Mouse (Mus musculus): ENCODE data around the gene Lgals7.

Lgals7 gene

DNA sequence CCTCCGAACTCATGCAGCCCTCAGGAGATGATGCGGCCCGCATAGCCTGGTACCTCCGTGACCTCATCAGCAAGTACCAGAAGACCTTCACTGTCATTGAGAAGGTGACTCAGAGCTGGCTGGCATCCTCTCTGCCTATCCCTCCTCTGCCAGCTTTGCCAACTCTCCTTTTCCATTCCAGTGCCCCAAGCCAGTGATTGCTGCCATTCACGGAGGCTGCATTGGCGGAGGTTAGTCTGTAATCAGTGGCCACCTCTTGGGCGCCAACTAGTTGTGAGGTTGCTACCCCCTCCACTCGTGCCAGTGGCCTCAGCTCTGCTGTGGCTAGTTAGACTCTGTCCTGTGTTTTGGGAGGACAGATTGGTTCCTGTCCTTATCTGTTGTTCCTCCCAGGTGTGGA, 33.8 kb upstream of the Lgals7 start:
- intact Hi-C loops (cut with DNase I), result loop anchor here (5.0 kb wide), 1 partner anchor 42 kb away; no protein-coding TSS in a partner anchor

DNA sequence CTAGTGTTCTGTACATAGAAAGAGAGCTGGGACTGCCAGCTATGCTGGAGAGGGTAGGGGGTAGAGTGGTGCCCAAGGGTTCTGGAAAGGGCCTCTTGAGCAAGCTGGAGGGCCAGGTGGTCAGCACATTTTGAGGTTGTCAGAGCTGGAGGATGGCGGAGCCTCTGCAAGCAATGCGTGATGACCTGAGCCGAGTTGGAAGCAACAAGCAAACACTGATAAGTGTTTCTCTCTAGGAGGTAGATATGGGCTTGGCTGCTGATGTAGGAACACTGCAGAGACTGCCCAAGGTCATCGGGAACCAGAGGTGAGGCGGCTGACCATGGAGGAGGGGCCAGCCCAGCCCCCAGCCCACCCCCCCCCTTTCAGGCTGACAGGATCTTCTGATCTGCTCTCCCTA, 32.7 kb upstream of the Lgals7 start:
- intact Hi-C loops (cut with DNase I), result loop anchor here (5.0 kb wide), 1 partner anchor 41 kb away; no protein-coding TSS in a partner anchor

DNA sequence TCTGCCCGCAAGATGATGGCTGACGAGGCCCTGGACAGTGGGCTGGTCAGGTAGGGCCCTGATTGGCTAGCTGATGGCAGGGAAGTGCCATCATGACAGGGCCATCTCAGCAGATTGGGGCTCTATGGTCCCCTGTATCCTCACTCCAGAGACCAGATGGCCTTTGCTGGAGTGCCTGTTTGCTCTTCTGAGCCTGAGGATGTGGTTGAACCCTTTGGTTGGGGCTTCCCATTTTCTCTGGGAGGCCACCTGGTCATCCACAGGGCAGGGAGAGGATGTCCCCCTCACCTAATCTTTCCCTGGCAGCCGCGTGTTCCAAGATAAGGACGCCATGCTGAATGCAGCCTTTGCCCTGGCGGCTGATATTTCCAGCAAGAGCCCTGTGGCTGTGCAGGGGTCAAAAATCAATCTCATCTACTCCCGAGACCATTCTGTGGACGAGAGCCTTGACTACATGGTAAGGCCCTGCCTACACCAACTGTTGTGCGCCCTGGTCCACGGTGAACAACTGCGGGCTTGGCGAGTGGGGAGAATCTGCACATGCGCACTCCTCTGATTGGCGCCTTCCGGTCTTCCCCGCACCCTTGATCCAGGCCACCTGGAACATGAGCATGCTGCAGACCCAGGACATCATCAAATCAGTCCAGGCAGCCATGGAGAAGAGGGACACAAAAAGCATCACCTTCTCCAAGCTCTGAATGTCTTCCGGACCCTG, 32.1 kb upstream of the Lgals7 start:
- intact Hi-C loops (cut with DNase I), result loop anchor here (5.0 kb wide), 1 partner anchor 41 kb away; no protein-coding TSS in a partner anchor

DNA sequence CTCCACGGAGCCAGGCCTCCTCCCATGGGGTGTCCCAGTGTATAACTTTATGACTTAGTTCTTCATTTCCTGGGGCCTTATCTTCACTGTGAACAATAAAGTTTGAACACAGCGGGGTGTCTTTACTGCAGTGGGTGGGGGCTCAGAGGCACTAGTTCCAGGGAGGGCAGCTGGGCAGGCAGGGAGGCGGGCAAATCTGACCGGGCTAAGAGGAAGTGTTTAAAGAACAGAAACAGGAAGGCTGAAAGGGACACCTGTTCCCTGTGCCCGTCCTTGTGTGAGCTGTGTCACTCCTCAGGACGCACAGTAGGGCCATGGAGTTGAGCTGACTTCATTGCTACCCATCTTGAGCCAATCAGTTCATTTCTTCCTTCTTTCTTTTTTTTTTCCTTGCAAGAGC, 31.5 kb upstream of the Lgals7 start:
- intact Hi-C loops (cut with DNase I), result loop anchor here (5.0 kb wide), 1 partner anchor 40 kb away; no protein-coding TSS in a partner anchor

DNA sequence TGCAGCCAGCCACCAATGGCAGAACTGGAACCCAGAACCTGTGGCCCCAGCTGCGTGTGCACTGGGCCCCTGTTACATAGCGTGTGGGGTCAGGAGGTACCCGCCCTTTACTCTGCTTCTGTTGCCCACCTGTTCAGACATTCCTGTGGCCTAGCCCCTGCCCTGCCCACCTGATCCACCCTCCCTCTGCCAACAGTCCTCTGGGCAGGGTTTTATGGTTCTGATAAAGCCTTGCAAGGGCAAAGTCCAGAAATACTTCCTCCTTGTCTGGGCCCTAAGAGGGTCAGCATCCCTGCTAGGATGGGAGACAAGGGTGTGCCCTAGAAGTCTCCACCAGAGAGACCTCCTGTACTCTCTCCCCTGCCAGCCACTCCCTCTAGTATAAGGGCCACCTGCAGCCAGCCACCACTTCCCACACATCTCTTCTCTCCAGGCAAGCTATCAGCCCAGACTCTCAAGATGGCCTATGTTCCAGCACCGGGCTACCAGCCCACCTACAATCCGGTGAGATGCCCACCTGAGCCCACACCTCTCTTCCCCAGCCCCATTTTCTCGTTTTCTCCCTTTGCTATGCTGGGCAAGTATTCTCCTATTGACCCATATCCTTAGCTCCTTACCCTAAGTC, 29.8 kb upstream of the Lgals7 start, which contains the start of gene Lgals4:
Lgals4 (plus strand) TSS at position 132 of the 625 bp plus-strand sequence.
- intact Hi-C loops (cut with DNase I), result loop anchor here (5.0 kb wide), 1 partner anchor 38 kb away; no protein-coding TSS in a partner anchor

DNA sequence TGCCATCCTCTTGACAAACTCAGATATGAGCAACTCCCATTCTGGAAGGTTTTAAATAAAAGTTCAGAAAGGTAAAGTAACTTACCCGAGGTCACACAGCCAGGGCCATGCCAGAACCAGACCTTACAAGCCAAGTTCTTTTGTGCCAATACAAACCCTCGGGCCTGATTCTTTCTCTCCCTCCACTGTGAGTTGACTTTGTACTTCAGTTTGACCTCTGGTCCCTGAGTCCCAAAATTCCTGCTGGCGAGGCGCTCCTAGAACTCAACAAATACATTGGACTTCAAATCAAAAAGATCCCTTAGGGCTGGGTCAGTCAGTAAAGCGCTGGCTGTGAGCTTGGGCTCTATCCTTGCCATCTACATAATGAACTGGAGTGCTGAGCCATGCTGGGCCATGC, 26.7 kb upstream of the Lgals7 start:
- intact Hi-C loops (cut with DNase I), result no loop called here

DNA sequence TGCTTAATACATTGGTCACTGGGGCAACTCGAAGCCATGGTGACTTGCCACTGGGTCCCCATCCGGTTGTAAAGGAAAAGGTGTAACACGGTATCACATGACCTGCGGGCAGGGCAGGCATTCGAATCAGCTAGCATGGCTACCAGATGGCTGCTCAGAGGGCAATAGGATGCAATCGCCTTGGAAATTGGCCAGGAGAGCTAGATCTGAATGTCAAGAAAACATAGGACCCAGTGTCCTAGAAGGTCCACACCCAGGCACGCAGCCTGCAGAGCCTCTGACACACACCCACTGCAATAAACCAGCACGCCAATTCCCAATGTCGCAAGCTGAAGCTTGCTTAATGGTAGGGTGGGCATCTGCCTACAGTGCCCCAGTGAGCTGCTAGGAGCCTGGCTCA, 25.3 kb upstream of the Lgals7 start:
- intact Hi-C loops (cut with DNase I), result no loop called here

DNA sequence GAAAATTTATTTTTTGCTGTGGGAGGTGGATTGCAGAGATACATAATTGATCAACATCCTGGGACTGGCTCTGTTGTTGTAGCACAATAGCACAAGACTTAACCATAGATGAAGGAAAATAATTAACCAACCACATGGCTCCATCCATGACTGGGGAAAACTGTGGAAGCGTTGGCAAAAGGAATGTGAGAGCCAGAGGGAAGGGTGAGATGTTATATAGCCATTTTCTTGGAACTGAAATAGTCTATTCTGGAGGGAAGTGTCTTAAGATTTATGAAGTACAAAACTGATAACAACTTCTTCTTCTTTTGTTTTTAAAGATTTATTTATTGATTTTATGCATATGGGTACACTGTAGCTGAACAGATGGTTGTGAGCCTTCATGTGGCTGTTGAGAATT, 16.4 kb upstream of the Lgals7 start:
- intact Hi-C loops (cut with DNase I), result no loop called here

DNA sequence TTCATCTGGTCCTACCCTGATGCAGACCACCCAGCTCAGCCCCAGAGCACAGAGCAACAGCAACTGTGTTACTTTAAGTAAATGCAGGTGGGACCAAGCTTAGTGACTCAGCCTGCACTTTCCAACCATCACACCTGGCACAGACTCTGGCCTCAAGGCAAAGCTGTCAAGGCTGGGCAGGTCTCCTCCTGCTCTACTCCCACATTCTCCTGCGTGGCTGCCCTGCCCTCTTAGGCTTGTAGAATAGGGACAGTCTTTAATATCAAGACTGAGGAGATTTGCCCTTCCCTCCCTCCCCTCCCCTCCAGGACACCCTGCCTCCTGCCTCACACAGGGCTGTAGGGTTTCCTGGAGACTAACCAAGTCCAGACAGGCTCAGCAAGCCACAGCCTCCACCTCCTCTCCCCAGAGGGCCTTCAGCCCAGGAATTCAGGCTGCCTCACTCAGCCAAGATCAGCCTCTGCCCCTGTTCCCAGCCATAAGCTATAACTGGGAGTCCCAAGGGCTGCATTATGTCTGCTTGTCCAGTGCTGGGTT, 13.9 kb upstream of the Lgals7 start:
- intact Hi-C loops (cut with DNase I), result no loop called here

DNA sequence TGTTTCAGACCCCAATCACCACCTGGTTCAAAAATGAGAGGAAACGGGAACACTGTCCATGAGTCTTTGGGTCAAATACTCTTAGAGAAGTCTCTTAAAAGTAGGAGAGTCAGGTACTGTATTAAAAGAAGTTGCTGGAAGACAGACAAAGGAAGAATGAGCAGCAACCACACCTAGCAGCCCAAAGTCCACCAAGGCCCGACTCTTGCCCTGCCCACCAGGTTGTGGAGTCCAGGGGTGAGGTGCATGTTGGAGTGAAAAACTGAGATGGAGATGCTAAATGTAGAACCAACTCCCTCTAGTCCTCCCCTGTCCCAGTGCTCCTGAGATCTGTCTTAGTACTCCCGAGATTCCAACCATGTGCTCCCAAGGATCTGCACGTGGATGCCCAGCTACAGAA, 13.0 kb upstream of the Lgals7 start:
- intact Hi-C loops (cut with DNase I), result no loop called here

DNA sequence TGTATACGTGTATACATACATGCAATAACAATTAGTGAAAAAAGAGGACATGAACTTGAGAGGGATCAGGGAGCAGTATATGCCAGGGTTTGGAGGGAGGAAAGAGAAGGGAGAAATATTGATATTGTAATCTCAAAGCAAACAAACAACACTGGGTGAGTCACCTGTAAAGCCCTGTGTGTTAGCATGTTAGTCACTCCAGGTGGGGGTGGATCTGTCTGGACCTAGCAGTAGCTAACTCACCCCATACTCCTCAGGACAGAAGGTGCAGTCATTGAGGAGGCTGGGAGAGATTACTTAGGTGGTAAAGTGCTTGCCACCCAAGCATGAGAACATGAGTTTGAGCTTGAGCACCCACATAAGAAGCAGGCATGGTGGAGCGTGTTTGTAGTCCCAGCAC, 3.7 kb upstream of the Lgals7 start:
- intact Hi-C loops (cut with DNase I), result no loop called here

DNA sequence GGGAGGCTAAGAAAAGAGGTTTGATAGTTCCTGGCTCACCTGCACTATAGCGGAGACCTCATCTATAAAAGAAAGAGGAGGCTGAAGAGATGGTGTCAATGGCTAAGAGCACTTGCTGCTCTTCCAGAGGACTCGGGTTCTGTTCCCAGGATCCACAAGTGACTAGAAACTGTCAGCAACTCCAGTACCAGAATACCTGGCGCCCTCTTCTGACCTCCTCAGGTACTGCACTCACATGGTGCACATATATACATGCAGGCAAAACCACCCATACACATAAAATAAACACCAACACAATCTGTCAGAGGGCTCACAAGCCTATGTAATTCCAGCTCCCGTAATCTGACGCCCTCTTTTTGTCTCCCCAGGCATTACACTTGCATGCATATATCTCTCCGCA, 2.8 kb upstream of the Lgals7 start:
- intact Hi-C loops (cut with DNase I), result no loop called here

DNA sequence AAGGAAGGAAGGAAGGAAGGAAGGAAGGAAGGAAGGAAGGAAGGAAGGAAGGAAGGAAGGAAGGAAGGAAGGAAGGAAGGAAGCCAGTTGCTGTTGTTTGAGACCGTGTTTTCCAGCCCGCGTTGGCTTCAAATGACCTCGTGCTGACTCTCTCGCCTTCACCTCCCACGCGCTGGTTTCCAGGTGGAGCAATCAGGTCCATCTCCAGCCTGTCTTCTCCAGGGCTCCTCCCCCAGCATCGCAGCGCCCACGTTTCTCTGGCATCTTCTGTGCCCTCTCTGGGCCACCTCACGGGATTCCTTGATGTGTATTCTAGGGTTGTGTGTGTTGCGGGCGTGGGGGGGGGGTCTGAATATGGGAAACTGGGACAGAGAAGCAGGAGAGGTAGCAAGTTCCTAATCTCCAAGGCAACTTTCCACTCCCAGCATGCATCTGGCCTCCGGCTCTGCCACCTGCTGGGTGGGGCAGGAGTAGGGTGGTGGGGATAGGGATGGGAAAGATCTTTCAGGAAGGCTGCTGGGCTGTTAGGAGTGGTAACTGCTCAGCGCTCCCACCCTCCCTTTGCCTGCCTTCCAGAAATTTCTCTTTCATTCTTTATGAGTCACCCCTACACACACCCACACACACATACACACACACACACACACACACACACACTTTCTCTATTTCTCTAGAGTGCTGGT, 695 bp upstream of the Lgals7 start:
- intact Hi-C loops (cut with DNase I), result no loop called here

DNA sequence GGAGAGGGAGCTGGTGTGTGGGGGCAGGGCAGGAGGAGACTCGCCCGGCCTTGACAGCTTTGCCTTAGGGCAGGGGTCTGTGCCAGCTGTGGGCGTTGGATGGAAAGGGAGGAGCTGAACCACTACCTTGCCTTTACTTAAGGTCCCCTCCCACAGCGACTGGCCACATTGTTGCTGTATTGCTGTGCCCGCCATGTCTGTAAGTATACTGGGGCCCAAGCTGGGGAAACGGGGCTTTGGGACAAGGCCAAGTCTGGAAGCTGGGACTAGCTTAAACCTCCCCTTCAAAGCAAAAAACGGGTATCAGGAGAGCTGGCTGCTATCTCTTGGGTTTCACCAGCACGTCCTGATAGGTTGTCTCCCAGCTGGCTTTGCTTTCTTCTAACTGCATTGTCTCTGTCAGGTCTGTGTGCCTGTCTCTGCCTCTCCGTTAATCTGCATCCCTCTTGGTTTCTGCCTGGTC, 666 bp downstream of the Lgals7 start:
- intact Hi-C loops (cut with DNase I), result no loop called here

DNA sequence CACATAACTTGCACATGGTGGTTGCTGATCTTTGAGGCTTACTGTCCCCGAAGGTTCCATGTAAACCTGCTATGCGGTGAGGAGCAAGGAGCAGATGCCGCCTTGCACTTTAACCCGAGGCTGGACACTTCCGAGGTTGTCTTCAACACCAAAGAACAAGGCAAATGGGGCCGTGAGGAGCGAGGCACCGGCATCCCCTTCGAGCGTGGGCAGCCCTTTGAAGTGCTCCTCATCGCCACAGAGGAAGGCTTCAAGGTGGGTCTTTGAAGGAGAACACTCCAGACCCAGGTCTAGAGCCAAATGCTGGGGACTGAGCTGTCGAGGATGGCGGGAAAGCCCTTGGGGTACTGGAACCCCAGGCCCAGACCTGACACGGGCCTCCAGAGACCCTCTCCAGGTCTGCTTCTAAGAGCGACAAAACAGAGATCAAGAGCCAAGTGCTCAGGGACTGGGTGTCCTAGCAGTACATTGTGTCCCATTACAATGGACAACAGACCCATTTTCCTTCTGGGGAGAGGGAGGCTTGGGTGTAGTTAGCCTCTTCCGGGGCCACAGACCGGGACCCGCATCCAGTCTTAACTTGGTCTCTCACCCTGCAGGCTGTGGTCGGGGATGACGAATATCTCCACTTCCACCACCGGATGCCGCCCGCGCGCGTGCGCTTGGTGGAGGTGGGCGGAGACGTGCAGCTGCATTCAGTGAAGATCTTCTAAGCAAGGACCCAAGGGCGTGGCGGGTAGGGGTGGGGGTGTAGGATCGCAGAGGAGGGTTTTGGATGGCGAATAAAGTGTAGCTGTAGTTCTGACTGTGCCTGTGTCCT, 2.0 kb downstream of the Lgals7 start:
- intact Hi-C loops (cut with DNase I), result loop anchor here (2.0 to 5.0 kb wide), 2 partner anchors 67 to 83 kb away; no protein-coding TSS in a partner anchor

DNA sequence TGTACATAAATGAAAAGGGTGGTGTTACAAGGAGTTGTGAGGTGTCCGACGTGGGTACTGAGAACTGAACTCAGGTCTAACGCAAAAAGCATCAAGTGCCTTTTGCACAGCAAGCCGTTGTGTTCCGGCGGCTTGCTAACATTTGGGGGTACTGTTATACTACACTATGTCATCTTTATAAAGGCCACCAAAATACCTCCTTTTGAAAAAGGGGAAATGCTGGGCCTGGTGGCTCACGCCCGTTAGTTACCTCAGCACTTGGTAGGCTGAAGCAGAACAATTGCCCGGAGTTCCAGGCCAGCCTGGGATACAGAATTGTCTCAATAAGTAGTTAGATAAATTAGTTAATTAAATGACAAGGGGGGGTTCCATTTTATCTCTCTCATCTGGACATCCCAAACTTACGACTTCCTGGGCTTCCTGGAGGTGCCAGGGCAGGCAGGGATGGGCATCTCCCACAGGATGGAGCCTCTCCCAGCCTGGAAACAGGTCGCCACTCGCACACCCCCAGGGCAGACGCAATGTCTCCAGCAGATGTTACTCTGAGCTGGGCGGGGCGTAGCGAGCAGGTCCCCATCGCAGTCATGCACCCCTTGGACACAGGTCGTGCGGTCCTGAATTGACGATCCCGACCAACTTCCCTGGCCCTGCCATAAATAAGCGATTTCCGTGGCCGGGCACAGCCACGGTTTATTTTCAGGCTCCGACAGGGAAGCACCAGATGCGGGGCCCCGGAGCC, 3.3 kb downstream of the Lgals7 start:
- intact Hi-C loops (cut with DNase I), result loop anchor here (2.0 to 5.0 kb wide), 2 partner anchors 68 to 85 kb away; no protein-coding TSS in a partner anchor

DNA sequence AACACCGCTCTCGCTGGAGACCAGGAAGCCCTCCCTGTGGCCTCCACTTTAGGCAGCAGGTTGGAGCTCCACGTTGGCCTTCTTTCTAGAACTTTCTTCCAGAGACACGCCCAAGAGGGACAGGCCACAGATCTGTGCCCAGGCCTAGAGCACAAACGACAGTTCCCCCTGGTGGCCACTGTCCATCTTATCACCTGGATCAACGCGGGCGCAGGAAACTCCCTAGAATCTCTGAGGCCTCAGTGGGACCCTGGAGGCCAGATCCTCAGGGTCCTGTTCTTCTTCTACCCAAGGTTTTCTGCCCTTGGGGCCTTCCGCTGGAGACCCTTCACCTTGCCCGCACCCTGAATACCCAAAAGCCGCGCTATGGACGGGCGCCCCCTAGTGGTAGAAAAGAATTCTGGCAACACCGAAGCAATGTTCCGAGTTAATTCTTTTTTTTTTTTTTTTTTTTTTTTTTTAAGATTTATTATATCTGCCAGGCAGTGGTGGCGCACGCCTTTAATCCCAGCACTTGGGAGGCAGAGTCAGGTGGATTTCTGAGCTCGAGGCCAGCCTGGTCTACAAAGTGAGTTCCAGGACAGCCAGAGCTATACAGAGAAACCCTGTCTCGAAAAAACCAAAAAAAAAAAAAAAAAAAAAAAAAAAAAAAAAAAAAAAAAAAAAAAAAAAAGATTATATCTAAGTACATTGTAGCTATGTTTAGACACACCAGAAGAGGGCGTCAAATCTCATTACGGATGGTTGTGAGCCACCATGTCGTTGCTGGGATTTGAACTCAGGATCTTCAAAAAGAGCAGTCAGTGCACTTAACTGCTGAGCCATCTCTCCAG, 4.1 kb downstream of the Lgals7 start:
- intact Hi-C loops (cut with DNase I), result loop anchor here (2.0 to 5.0 kb wide), 2 partner anchors 69 to 85 kb away; no protein-coding TSS in a partner anchor

DNA sequence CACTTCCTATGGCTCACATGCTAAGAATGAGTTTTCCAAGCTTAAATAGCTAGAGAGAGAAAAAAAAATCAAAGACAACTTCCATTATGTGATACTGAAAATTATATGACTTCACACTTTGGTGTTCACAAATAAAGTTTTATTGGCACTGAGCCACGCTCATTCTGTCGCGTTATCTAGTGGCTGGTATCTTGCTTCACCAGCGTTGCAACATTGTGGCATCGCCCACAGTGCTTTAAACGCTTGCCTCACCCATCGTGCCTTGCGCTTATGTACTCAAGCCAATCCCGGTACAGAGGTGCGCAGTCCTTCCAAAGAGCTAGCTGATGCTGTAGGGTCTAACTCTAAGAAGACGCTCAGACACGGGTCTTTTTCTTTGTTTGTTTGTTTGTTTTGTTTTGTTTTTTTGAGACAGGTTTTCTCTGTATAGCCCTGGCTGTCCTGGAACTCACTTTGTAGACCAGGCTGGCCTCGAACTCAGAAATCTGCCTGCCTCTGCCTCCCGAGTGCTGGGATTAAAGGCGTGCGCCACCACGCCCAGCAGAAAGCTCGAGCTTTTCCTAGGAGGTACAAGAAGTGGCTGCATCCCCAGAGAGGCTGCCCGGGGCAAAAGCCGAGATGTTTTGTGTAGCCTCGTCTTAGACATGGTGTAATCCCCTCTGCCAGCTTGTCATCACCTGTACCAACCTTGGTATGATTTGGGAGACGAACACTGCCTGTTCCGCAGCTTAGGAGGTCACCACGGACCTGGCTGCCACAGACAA, 7.4 kb downstream of the Lgals7 start:
- intact Hi-C loops (cut with DNase I), result loop anchor here (5.0 kb wide), 1 partner anchor 39 kb away; the partner anchor contains the start of gene Lgals4

All from adrenal gland (tissue).